Mouse (Mus musculus) intestine, embryonic 16.5 days (tissue): Measurements from ENCODE around the gene Akap10. TPM values are rescaled to one million over a fixed set of nuclear protein-coding genes. Genes with fewer than 3 reads are reported as not detected.

Experiments
- ATAC-seq: fragments of 200-750 bp; cut with Nextera tagmentation; 2 replicates; pipeline ENCODE4 v1.8.0; 2017; ENCODE audit warnings: moderate TSS enrichment, moderate library complexity
- H3K27ac ChIP-seq: fragments of 300-500 bp; sonication (generic); 2 replicates; pipeline ENCODE4 v1.5.1; 2014; ENCODE audit warnings: mild to moderate bottlenecking, low read length
- H3K27me3 ChIP-seq: fragments of 300-500 bp; sonication (generic); replicated peaks from 2 replicates; pipeline ENCODE4 v1.6.1; 2014; ENCODE audit warnings: low read length, control low read depth, mixed read lengths; ENCODE audit not compliant: control insufficient read depth, insufficient read depth
- H3K36me3 ChIP-seq: fragments of 300-500 bp; sonication (generic); 2 replicates; pipeline ENCODE4 v1.6.1; 2014; ENCODE audit warnings: low read length, control low read depth; ENCODE audit not compliant: control insufficient read depth, insufficient read depth
- H3K4me1 ChIP-seq: fragments of 300-500 bp; sonication (generic); 2 replicates; pipeline ENCODE4 v1.6.1; 2014; ENCODE audit warnings: low read length, control low read depth, mixed read lengths; ENCODE audit not compliant: control insufficient read depth, insufficient read depth
- H3K4me2 ChIP-seq: fragments of 300-500 bp; sonication (generic); 2 replicates; pipeline ENCODE4 v1.6.1; 2014; ENCODE audit warnings: low read depth, low read length, control low read depth
- H3K4me3 ChIP-seq: fragments of 300-500 bp; sonication (generic); 2 replicates; pipeline ENCODE4 v1.5.1; 2014; ENCODE audit warnings: mild to moderate bottlenecking, low read length
- H3K9ac ChIP-seq: fragments of 300-500 bp; sonication (generic); 2 replicates; pipeline ENCODE4 v1.6.1; 2014; ENCODE audit warnings: low read depth, low read length
- H3K9me3 ChIP-seq: fragments of 300-500 bp; sonication (generic); 2 replicates; pipeline ENCODE4 v1.6.1; 2016; ENCODE audit warnings: low read length, control low read depth; ENCODE audit not compliant: control insufficient read depth
- WGBS: fragments of 180-500 bp; shearing (Covaris S2); extraction: QIAGEN DNeasy Blood & Tissue Kit; methylation state at CpG from one replicate; pipeline ENCODE4 v1.1.7; 2014; 5-methylcytosine and 5-hydroxymethylcytosine counted together
- polyA plus RNA-seq: library from polyadenylated mRNA; unstranded; fragments of >200 nt; fragmentation: Nextera tagmentation; extraction: Ambion mirVana; gene quantifications from 2 replicates; pipeline ENCODE4 v1.2.1, GENCODE M21; 2015

Akap10 gene
- polyA plus RNA-seq, 1 experiment from 2014 or later, result 12.3 TPM

DNA sequence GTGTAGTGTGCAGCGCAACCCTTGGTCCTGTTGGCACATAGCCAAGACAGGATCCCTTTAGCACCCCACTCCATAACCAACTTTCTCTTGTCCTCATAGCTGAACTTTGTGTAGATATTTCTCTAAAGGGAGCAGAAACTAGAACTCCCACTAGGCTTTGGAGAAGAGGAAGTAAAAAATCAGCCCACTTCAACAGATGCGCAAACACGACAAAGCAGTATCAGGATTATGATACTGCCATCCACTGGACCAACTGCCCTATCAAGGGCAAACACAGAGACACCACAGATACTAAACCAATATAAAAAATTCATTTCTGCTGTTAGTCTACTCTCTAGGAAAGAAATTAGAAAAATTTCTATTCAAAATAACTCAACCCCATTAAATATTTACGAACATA, 16.6 kb upstream of the Akap10 start:
- Histone ChIP-seq H3K4me2 (no peak overlapping the region), H3K27me3 (no peaks in the 10 kb centered on the region), H3K9me3 (no peaks in the 10 kb centered on the region), H3K36me3 (no peaks in the 10 kb centered on the region), H3K4me1 (no peaks in the 10 kb centered on the region), H3K27ac (no peak overlapping the region), H3K4me3 (no peak overlapping the region), H3K9ac (no peak overlapping the region)
- WGBS, result 93% methylated on average over 4 of the region's 4 CpGs
- ATAC-seq, result no peak

DNA sequence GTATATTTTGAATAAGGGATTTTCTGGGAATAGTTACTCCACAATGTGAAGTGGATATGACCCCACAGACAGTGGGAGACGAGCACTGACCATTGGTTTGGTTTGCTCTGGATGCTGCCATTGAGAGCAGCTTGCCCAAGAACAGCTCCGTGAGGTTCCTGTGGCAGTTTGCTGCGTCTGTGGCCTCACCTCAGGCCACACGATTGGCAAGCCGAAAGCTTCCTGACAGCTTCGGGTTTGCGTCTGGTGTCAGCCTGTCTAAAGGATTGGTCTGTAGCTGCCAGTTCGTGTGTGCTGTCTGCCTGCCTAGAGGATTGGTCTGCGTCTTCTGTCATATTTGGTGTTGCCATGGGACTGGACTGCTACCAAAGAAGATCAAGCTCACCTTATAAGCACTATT, 14.4 kb upstream of the Akap10 start:
- no peak overlapping the region for H3K4me2 ChIP-seq
- no peaks in the 10 kb centered on the region for H3K36me3 ChIP-seq
- WGBS, result 80% methylated on average over 9 of the region's 9 CpGs
- no peak overlapping the region for H3K27ac ChIP-seq
- no peaks in the 10 kb centered on the region for H3K4me1 ChIP-seq
- no peaks in the 10 kb centered on the region for H3K9me3 ChIP-seq
- H3K27me3 ChIP-seq, result no peaks in the 10 kb centered on the region
- no peak overlapping the region for H3K4me3 ChIP-seq
- H3K9ac ChIP-seq, result no peak overlapping the region
- ATAC-seq, result no peak

GRCm38 (mm10) chr11:61942903-61943302, 12.9 kb upstream of the Akap10 start:
- no peak overlapping the region for H3K9ac ChIP-seq
- 77% methylated on average over 2 of the region's 2 CpGs for WGBS
- H3K27me3 ChIP-seq, result no peaks in the 10 kb centered on the region
- no peak overlapping the region for H3K27ac ChIP-seq
- no peaks in the 10 kb centered on the region for H3K9me3 ChIP-seq
- ATAC-seq, result no peak
- no peaks in the 10 kb centered on the region for H3K4me1 ChIP-seq
- no peak overlapping the region for H3K4me3 ChIP-seq
- no peaks in the 10 kb centered on the region for H3K36me3 ChIP-seq
- H3K4me2 ChIP-seq, result no peak overlapping the region

GRCm38 (mm10) chr11:61937761-61938160, 7.7 kb upstream of the Akap10 start:
- Histone ChIP-seq H3K4me3 (no peak overlapping the region), H3K9me3 (no peaks in the 10 kb centered on the region), H3K9ac (no peak overlapping the region), H3K27me3 (no peaks in the 10 kb centered on the region), H3K4me1 (no peaks in the 10 kb centered on the region), H3K4me2 (no peak overlapping the region), H3K27ac (no peak overlapping the region), H3K36me3 (no peaks in the 10 kb centered on the region)
- ATAC-seq, result no peak
- WGBS, result 86% methylated on average over 1 of the region's 1 CpGs

- peak; percentile 58 for ATAC-seq
- peak overlapping the region; percentile 85 for H3K4me3 ChIP-seq
Observed at GRCm38 (mm10) chr11:61930640-61931586, 861 bp upstream of the Akap10 start.

GRCm38 (mm10) chr11:61929323-61930097, 542 bp downstream of the Akap10 start:
- Histone ChIP-seq H3K27ac (peak overlapping the region; percentile 94), H3K9me3 (no peaks in the 10 kb centered on the region), H3K4me3 (peak overlapping the region; percentile 85), H3K9ac (peak overlapping the region; percentile 98), H3K36me3 (no peaks in the 10 kb centered on the region), H3K4me1 (peaks cover 20% of the 10 kb centered on the region), H3K27me3 (no peaks in the 10 kb centered on the region), H3K4me2 (peak overlapping the region; percentile 55)
- WGBS, result under 1% methylated on average over 46 of the region's 47 CpGs
- ATAC-seq, result peak; percentile 63; the same call in 1 of the 2 replicates

More at GRCm38 (mm10) chr11:61930640-61931586, 861 bp upstream of the Akap10 start:
- no peaks in the 10 kb centered on the region for H3K27me3 ChIP-seq
- peak overlapping the region; percentile 98 for H3K27ac ChIP-seq
- peaks cover 16% of the 10 kb centered on the region; the same call in 1 of the 2 replicates for H3K4me1 ChIP-seq
- no peaks in the 10 kb centered on the region for H3K9me3 ChIP-seq
- H3K36me3 ChIP-seq, result no peaks in the 10 kb centered on the region
- 15% methylated on average over 11 of the region's 11 CpGs for WGBS
- peak overlapping the region; percentile 98 for H3K9ac ChIP-seq
- H3K4me2 ChIP-seq, result peak overlapping the region; percentile 82

DNA sequence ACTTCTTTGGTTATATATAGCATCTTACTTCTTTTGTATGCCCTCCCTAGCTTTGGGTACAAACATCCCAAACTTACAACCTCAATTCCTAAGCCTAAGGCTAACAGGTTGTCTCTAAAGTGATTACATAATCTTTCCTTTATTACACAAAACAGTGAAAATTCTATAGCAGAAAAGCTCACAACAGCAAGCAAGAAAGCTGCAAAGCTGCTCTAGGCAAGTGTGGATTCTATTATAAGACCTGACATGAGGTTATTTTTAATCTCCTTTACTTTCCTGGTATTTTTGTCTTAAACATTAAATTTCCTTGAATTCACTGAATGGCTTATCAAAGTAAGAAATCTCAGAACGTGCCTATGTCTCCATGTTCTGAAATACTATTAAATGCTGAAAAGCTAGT, 6.7 kb downstream of the Akap10 start:
- no peak overlapping the region for H3K4me2 ChIP-seq
- H3K27me3 ChIP-seq, result no peaks in the 10 kb centered on the region
- no peak overlapping the region for H3K27ac ChIP-seq
- no peaks in the 10 kb centered on the region for H3K9me3 ChIP-seq
- ATAC-seq, result no peak
- H3K9ac ChIP-seq, result no peak overlapping the region
- H3K36me3 ChIP-seq, result no peaks in the 10 kb centered on the region
- H3K4me3 ChIP-seq, result no peak overlapping the region
- WGBS, result 79% methylated on average over 1 of the region's 1 CpGs
- H3K4me1 ChIP-seq, result peaks cover 10% of the 10 kb centered on the region

DNA sequence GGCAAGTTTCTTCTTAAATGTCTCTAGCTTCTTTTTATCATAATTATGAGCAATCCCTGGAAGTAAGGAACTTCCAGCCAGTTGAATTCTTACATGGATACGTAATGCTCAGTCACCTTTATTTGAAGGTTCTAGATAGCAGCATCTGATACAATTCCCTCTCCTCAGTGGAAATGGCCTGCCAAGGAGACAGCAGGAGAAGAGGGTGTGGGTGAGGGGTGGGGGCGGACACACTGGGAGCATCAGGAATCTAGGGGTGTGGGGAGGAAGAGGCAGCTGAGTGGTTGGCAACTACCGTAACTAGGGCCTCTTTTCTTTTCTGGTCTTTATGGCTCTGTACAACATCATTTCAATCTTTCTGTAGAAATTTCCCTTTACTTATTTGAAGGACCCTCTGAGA, 10.3 kb downstream of the Akap10 start:
- Histone ChIP-seq H3K4me2 (no peak overlapping the region), H3K9me3 (no peaks in the 10 kb centered on the region), H3K36me3 (peaks cover 7% of the 10 kb centered on the region; the same call in 1 of the 2 replicates), H3K27me3 (no peaks in the 10 kb centered on the region), H3K9ac (no peak overlapping the region), H3K27ac (no peak overlapping the region), H3K4me1 (no peaks in the 10 kb centered on the region), H3K4me3 (no peak overlapping the region)
- WGBS, result 93% methylated on average over 3 of the region's 3 CpGs
- ATAC-seq, result no peak

- ATAC-seq, result no peak
- Histone ChIP-seq H3K36me3 (peaks cover 14% of the 10 kb centered on the region; the same call in 1 of the 2 replicates), H3K9ac (no peak overlapping the region), H3K4me1 (no peaks in the 10 kb centered on the region), H3K27ac (no peak overlapping the region), H3K27me3 (no peaks in the 10 kb centered on the region), H3K9me3 (no peaks in the 10 kb centered on the region), H3K4me3 (no peak overlapping the region), H3K4me2 (no peak overlapping the region)
Observed at GRCm38 (mm10) chr11:61908315-61908714, 21.7 kb downstream of the Akap10 start.
